Mouse (Mus musculus): Measurements from ENCODE around the gene Il2.
A peak's percentile ranks its signal among the peaks of the same experiment; 100 is the strongest.

Il2 gene

GRCm38 (mm10) chr3:37125655-37126054 lies at the start of gene Il2:
Il2 (minus strand) TSS chr3:37125959.
- DNase-seq (ENCODE audit: low read depth, low spot score): no peak

- no peak for DNase-seq (ENCODE audit: low read depth, low spot score)
These were observed 49.2 kb upstream of the Il2 start for GRCm38 (mm10) chr3:37174711-37175572.

GRCm38 (mm10) chr3:37173285-37173684 lies 47.5 kb upstream of the Il2 start:
- DNase-seq (ENCODE audit: low read depth, low spot score): no peak

GRCm38 (mm10) chr3:37169283-37169682 lies 43.5 kb upstream of the Il2 start:
- no peak for DNase-seq (ENCODE audit: low read depth, low spot score)

- no peak for DNase-seq (ENCODE audit: low read depth, low spot score)
These were observed 35.3 kb upstream of the Il2 start for GRCm38 (mm10) chr3:37161096-37161495.

- DNase-seq (ENCODE audit: low read depth, low spot score): no peak
These were observed 32.5 kb upstream of the Il2 start for GRCm38 (mm10) chr3:37158246-37158645.

GRCm38 (mm10) chr3:37157082-37157481 lies 31.3 kb upstream of the Il2 start:
- no peak for DNase-seq (ENCODE audit: low read depth, low spot score)

- no peak for DNase-seq (ENCODE audit: low read depth, low spot score)
These were observed 28.6 kb upstream of the Il2 start for GRCm38 (mm10) chr3:37154396-37154795.

GRCm38 (mm10) chr3:37153004-37153403 lies 27.2 kb upstream of the Il2 start:
- DNase-seq (ENCODE audit: low read depth, low spot score): no peak

- no peak for DNase-seq (ENCODE audit: low read depth, low spot score)
These were observed 26.5 kb upstream of the Il2 start for GRCm38 (mm10) chr3:37152274-37152673.

GRCm38 (mm10) chr3:37146810-37147209 lies 21.1 kb upstream of the Il2 start:
- no peak for DNase-seq (ENCODE audit: low read depth, low spot score)

- no peak for DNase-seq (ENCODE audit: low read depth, low spot score)
These were observed 20.6 kb upstream of the Il2 start for GRCm38 (mm10) chr3:37146406-37146805.

GRCm38 (mm10) chr3:37144979-37145378 lies 19.2 kb upstream of the Il2 start:
- no peak for DNase-seq (ENCODE audit: low read depth, low spot score)

GRCm38 (mm10) chr3:37141827-37142226 lies 16.1 kb upstream of the Il2 start:
- no peak for DNase-seq (ENCODE audit: low read depth, low spot score)

GRCm38 (mm10) chr3:37140168-37140906 lies 14.6 kb upstream of the Il2 start:
- DNase-seq (ENCODE audit: low read depth, low spot score): no peak

- no peak for DNase-seq (ENCODE audit: low read depth, low spot score)
These were observed 13.4 kb upstream of the Il2 start for GRCm38 (mm10) chr3:37139192-37139591.

GRCm38 (mm10) chr3:37137231-37137630 lies 11.5 kb upstream of the Il2 start:
- no peak for DNase-seq (ENCODE audit: low read depth, low spot score)

- no peak for DNase-seq (ENCODE audit: low read depth, low spot score)
These were observed 3.3 kb upstream of the Il2 start for GRCm38 (mm10) chr3:37129063-37129462.

GRCm38 (mm10) chr3:37128269-37128668 lies 2.5 kb upstream of the Il2 start:
- peak; percentile 51 for DNase-seq (ENCODE audit: low read depth, low spot score)

- no peak for DNase-seq (ENCODE audit: low read depth, low spot score)
These were observed 403 bp upstream of the Il2 start for GRCm38 (mm10) chr3:37126162-37126561.

GRCm38 (mm10) chr3:37090721-37091120 lies 35.0 kb downstream of the Il2 start:
- DNase-seq (ENCODE audit: low read depth, low spot score): peak; percentile 24

GRCm38 (mm10) chr3:37084860-37085259 lies 40.9 kb downstream of the Il2 start:
- no peak for DNase-seq (ENCODE audit: low read depth, low spot score)

- DNase-seq (ENCODE audit: low read depth, low spot score): peak; percentile 21
These were observed 52.5 kb downstream of the Il2 start for GRCm38 (mm10) chr3:37073211-37073610.
